Mouse (Mus musculus) liver, embryonic 11.5 days (tissue): ENCODE data around the gene Fam19a1. TPM values are rescaled to one million over a fixed set of nuclear protein-coding genes. Genes with fewer than 3 reads are reported as not detected.

Source experiments
- ATAC-seq: fragments of 200-750 bp; cut with Nextera tagmentation; replicated peaks from 2 replicates; pipeline ENCODE4 v1.8.0; 2017; ENCODE audit warnings: moderate number of reproducible peaks, mild to moderate bottlenecking, moderate TSS enrichment, moderate library complexity; ENCODE audit not compliant: low FRiP score
- DNase-seq: peaks from one replicate; pipeline ENCODE4 v3.0.0-alpha.2; 2017; ENCODE audit warnings: low spot score
- H3K27ac ChIP-seq: fragments of 300-500 bp; sonication (generic); 2 replicates; pipeline ENCODE4 v1.5.1; 2014; ENCODE audit warnings: mild to moderate bottlenecking, low read depth, low read length, control low read depth
- H3K27me3 ChIP-seq: fragments of 300-500 bp; sonication (generic); replicated peaks from 2 replicates; pipeline ENCODE4 v1.6.1; 2014; ENCODE audit warnings: low read length, mixed read lengths; ENCODE audit not compliant: control insufficient read depth, insufficient read depth
- H3K36me3 ChIP-seq: fragments of 300-500 bp; sonication (generic); 2 replicates; pipeline ENCODE4 v1.6.1; 2014; ENCODE audit warnings: mild to moderate bottlenecking, low read length, moderate library complexity, mixed read lengths; ENCODE audit not compliant: control insufficient read depth, insufficient read depth
- H3K4me1 ChIP-seq: fragments of 300-500 bp; sonication (generic); replicated peaks from 2 replicates; pipeline ENCODE4 v1.6.1; 2014; ENCODE audit warnings: low read length, mixed read lengths; ENCODE audit not compliant: control insufficient read depth, insufficient read depth
- H3K4me2 ChIP-seq: fragments of 300-500 bp; sonication (generic); 2 replicates; pipeline ENCODE4 v1.6.1; 2014; ENCODE audit warnings: mild to moderate bottlenecking, control low read depth, moderate library complexity
- H3K4me3 ChIP-seq: fragments of 300-500 bp; sonication (generic); 2 replicates; pipeline ENCODE4 v1.5.1; 2014; ENCODE audit warnings: low read depth, low read length, control low read depth
- H3K9ac ChIP-seq: fragments of 300-500 bp; sonication (generic); 2 replicates; pipeline ENCODE4 v1.6.1; 2014; ENCODE audit warnings: low read depth, low read length, control low read depth
- H3K9me3 ChIP-seq: fragments of 300-500 bp; sonication (generic); 2 replicates; pipeline ENCODE4 v1.6.1; 2016; ENCODE audit warnings: low read length, inconsistent platforms, mixed read lengths; ENCODE audit not compliant: control insufficient read depth
- WGBS: fragments of 180-500 bp; shearing (Covaris S2); extraction: QIAGEN DNeasy Blood & Tissue Kit; methylation state at CpG from one replicate; pipeline ENCODE4 v1.1.7; 2014; 5-methylcytosine and 5-hydroxymethylcytosine counted together
- polyA plus RNA-seq: library from polyadenylated mRNA; unstranded; fragments of >200 nt; fragmentation: Nextera tagmentation; extraction: Ambion mirVana; gene quantifications from 2 replicates; pipeline ENCODE4 v1.2.1, GENCODE M21; 2014

The Fam19a1 gene
- polyA plus RNA-seq, 1 experiment from 2014 or later, result 0.85 TPM

DNA sequence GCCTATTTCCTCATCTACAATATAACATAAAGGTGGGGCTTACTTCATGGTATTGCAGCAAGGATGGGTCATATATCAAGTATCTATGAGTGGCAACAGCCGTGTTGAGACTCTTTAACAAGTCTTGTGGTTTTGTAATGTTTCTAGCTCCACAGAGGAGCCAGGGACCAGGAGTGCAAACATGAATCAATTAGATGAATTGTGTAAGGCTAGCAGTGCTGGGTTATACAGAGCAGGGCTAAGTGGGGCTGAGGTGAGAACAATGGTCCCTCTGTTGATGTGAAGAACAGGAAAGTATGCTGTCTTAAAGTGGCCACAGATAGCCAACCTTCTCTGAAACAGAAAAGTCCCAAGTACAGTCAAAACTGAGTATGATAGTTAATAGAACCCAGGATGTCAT, 480.1 kb downstream of the Fam19a1 start:
- no peaks in the 10 kb centered on the region for H3K27me3 ChIP-seq
- H3K36me3 ChIP-seq, result no peaks in the 10 kb centered on the region
- H3K4me1 ChIP-seq, result no peaks in the 10 kb centered on the region
- H3K4me2 ChIP-seq, result no peak overlapping the region
- no peak overlapping the region for H3K27ac ChIP-seq
- no peak for ATAC-seq
- no peaks in the 10 kb centered on the region for H3K9me3 ChIP-seq
- 85% methylated on average over 1 of the region's 1 CpGs for WGBS
- DNase-seq, result no peak
- H3K9ac ChIP-seq, result no peak overlapping the region
- no peak overlapping the region for H3K4me3 ChIP-seq

DNA sequence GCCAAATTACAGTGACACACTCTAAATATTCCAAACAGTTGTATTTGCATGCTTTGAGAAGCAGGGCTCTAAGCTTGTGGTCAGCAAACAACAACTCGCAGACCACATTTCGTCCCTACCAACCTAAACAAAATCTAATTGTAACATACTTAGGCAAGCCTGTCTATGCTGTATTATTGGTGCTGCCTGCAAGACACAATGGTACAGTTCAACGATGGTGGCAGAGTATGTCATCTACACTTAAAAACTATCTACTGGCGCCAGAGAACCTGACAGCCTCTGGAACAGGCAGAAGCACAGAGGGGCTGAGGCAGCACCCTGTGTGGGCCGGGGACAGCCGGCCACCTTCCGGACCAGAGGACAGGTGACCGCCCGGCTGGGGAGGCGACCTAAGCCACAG, 482.2 kb downstream of the Fam19a1 start:
- 92% methylated on average over 10 of the region's 10 CpGs for WGBS
- Histone ChIP-seq H3K36me3 (no peaks in the 10 kb centered on the region), H3K27ac (no peak overlapping the region), H3K4me3 (no peak overlapping the region), H3K9me3 (no peaks in the 10 kb centered on the region), H3K27me3 (no peaks in the 10 kb centered on the region), H3K4me1 (no peaks in the 10 kb centered on the region), H3K4me2 (no peak overlapping the region), H3K9ac (no peak overlapping the region)
- ATAC-seq (no peak), DNase-seq (no peak)

- H3K36me3 ChIP-seq, result no peaks in the 10 kb centered on the region
- ATAC-seq, result no peak
Observed at GRCm38 (mm10) chr6:96624196-96624595, 511.2 kb downstream of the Fam19a1 start.

DNA sequence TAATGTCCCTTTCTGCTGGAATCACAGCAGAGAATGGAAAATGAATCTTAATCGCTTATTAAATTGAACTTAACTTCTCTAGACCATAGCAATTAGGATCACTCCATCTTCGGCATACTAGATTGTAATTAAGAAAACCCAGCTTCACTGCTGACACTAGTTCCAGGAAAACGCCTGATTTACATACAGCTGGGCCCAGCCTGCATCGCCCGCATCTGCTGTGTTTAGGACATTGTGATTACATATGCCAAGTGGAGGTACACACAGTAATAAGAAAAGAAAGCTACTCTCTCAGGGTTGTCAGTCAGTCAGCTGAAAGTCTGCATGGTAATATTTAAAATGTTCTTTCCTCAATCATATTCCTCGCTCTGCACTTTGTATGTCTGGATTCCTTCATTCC, 518.6 kb downstream of the Fam19a1 start:
- Histone ChIP-seq H3K27ac (no peak overlapping the region), H3K9me3 (no peaks in the 10 kb centered on the region), H3K4me3 (no peak overlapping the region), H3K4me2 (no peak overlapping the region), H3K36me3 (no peaks in the 10 kb centered on the region), H3K9ac (no peak overlapping the region), H3K27me3 (no peaks in the 10 kb centered on the region), H3K4me1 (no peaks in the 10 kb centered on the region)
- ATAC-seq, result no peak
- no peak for DNase-seq
- WGBS, result 86% methylated on average over 6 of the region's 6 CpGs

More at GRCm38 (mm10) chr6:96624196-96624595, 511.2 kb downstream of the Fam19a1 start:
- Histone ChIP-seq H3K4me3 (no peak overlapping the region), H3K9ac (no peak overlapping the region), H3K4me1 (no peaks in the 10 kb centered on the region), H3K9me3 (no peaks in the 10 kb centered on the region), H3K4me2 (no peak overlapping the region), H3K27ac (no peak overlapping the region), H3K27me3 (no peaks in the 10 kb centered on the region)
- DNase-seq, result no peak
- WGBS, result 68% methylated on average over 1 of the region's 1 CpGs

DNA sequence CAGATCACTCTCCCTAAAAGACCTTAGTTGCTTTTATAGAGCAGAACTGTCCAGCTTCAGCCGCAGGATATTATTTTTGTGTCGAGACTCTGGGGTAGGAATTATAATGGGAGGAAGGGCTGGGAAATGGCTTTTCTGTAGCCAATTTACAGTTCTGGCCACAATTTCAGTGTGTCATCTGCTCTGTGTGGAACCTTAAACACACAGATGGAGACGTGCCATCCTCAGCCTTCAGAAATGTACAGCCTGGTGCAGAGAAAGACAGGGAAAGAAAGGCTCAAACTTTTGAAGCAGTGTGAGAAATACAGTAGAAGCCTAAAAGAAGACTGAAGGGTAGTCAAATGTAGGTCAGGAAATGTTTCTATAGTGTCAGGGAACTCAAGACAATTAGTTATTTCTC, 519.3 kb downstream of the Fam19a1 start:
- ATAC-seq (no peak), DNase-seq (no peak)
- no peaks in the 10 kb centered on the region for H3K27me3 ChIP-seq
- 80% methylated on average over 3 of the region's 3 CpGs for WGBS
- no peaks in the 10 kb centered on the region for H3K9me3 ChIP-seq
- no peak overlapping the region for H3K4me3 ChIP-seq
- H3K36me3 ChIP-seq, result no peaks in the 10 kb centered on the region
- no peak overlapping the region for H3K9ac ChIP-seq
- no peak overlapping the region for H3K27ac ChIP-seq
- H3K4me2 ChIP-seq, result no peak overlapping the region
- no peaks in the 10 kb centered on the region for H3K4me1 ChIP-seq

GRCm38 (mm10) chr6:96635663-96636062, 522.7 kb downstream of the Fam19a1 start:
- no peak overlapping the region for H3K4me2 ChIP-seq
- 60% methylated on average over 2 of the region's 2 CpGs for WGBS
- H3K9ac ChIP-seq, result no peak overlapping the region
- ATAC-seq, result no peak
- H3K9me3 ChIP-seq, result no peaks in the 10 kb centered on the region
- no peaks in the 10 kb centered on the region for H3K27me3 ChIP-seq
- no peaks in the 10 kb centered on the region for H3K36me3 ChIP-seq
- H3K4me1 ChIP-seq, result no peaks in the 10 kb centered on the region
- no peak for DNase-seq
- no peak overlapping the region for H3K27ac ChIP-seq
- no peak overlapping the region for H3K4me3 ChIP-seq

DNA sequence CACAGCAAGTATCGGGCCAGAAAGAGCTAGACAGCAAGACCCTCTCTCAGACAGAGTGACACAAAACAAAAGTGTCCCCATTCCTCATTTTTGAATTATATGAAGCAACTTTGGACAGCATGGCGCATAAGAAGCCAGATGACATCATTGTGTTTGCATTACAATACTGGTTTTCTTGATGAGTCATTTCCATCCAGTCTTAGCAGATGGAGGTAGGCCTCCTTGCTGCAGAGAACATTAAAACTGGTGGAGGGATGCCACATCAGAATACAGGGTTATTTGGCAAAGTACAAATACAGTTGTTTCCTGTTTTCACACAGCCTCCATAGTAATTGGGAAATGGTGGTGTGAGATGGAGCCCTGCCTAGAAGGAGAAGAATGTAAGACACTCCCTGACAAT, 535.8 kb downstream of the Fam19a1 start:
- Histone ChIP-seq H3K4me3 (no peak overlapping the region), H3K4me1 (no peaks in the 10 kb centered on the region), H3K4me2 (no peak overlapping the region), H3K27me3 (no peaks in the 10 kb centered on the region), H3K27ac (no peak overlapping the region), H3K9me3 (no peaks in the 10 kb centered on the region; the same call in 1 of the 2 replicates), H3K9ac (no peak overlapping the region), H3K36me3 (no peaks in the 10 kb centered on the region)
- 79% methylated on average over 2 of the region's 2 CpGs for WGBS
- ATAC-seq (no peak), DNase-seq (no peak)

GRCm38 (mm10) chr6:96649267-96649666, 536.3 kb downstream of the Fam19a1 start:
- 72% methylated on average over 5 of the region's 5 CpGs for WGBS
- Histone ChIP-seq H3K9me3 (no peaks in the 10 kb centered on the region; the same call in 1 of the 2 replicates), H3K27me3 (no peaks in the 10 kb centered on the region), H3K27ac (no peak overlapping the region), H3K9ac (no peak overlapping the region), H3K4me3 (no peak overlapping the region), H3K36me3 (no peaks in the 10 kb centered on the region), H3K4me1 (no peaks in the 10 kb centered on the region), H3K4me2 (no peak overlapping the region)
- no peak for ATAC-seq
- DNase-seq, result no peak

DNA sequence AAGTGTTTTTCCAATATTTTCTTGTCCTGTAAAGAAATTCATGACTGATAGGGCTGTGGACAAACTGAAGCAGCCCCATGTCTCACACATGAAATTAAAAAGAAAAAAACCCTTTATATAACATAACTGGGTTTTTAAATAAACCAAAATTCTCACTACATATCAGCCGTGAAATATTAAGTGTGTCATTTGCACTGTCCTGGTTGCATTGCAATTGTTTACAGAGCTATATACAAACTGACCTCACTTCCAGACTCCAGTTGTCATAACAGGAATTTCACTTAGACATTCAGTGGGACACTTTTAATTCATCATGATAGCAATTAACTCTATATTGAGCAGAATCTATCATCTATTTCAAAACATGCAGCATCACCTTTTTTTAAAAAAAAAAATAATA, 553.4 kb downstream of the Fam19a1 start:
- H3K27me3 ChIP-seq, result no peaks in the 10 kb centered on the region
- WGBS, result 90% methylated on average over 1 of the region's 1 CpGs
- no peak overlapping the region for H3K9ac ChIP-seq
- H3K4me2 ChIP-seq, result no peak overlapping the region
- no peaks in the 10 kb centered on the region for H3K4me1 ChIP-seq
- no peak overlapping the region for H3K4me3 ChIP-seq
- H3K36me3 ChIP-seq, result no peaks in the 10 kb centered on the region
- ATAC-seq (no peak), DNase-seq (no peak)
- H3K9me3 ChIP-seq, result no peaks in the 10 kb centered on the region
- no peak overlapping the region for H3K27ac ChIP-seq
